Mouse (Mus musculus): ENCODE measurements at regions not wholly inside any gene's neighbourhood (a gene's known extent, or its start where the extent isn't known, plus 50 kb on each side); places are given as distances from the start of the nearest gene placed in this dataset.

- intact Hi-C loops (cut with DNase I) = no loop called here
- no peak for DNase-seq
These were observed 176.6 kb upstream of the Dapk1 start for GRCm38 (mm10) chr13:60425140-60425539.

- no peak for DNase-seq
- intact Hi-C loops (cut with DNase I) = no loop called here
These were observed 176.2 kb upstream of the Dapk1 start for GRCm38 (mm10) chr13:60425556-60425955.

GRCm38 (mm10) chr13:60426192-60426840 lies 175.4 kb upstream of the Dapk1 start:
- intact Hi-C loops (cut with DNase I) = no loop called here
- no peak for DNase-seq

GRCm38 (mm10) chr13:60427077-60427476 lies 174.7 kb upstream of the Dapk1 start:
- intact Hi-C loops (cut with DNase I) = no loop called here
- no peak for DNase-seq

- DNase-seq = no peak
- intact Hi-C loops (cut with DNase I) = no loop called here
These were observed 173.9 kb upstream of the Dapk1 start for GRCm38 (mm10) chr13:60427755-60428385.

GRCm38 (mm10) chr13:60429148-60429547 lies 172.6 kb upstream of the Dapk1 start:
- intact Hi-C loops (cut with DNase I) = no loop called here
- DNase-seq = no peak

GRCm38 (mm10) chr13:60431412-60431811 lies 170.3 kb upstream of the Dapk1 start:
- DNase-seq = no peak
- intact Hi-C loops (cut with DNase I) = no loop called here

GRCm38 (mm10) chr13:60434221-60435210 lies 167.2 kb upstream of the Dapk1 start:
- no peak for DNase-seq
- intact Hi-C loops (cut with DNase I) = no loop called here

GRCm38 (mm10) chr13:60435333-60435732 lies 166.4 kb upstream of the Dapk1 start:
- DNase-seq = no peak
- intact Hi-C loops (cut with DNase I) = no loop called here

GRCm38 (mm10) chr13:60438177-60438576 lies 163.6 kb upstream of the Dapk1 start:
- intact Hi-C loops (cut with DNase I) = no loop called here
- DNase-seq = no peak

- intact Hi-C loops (cut with DNase I) = no loop called here
- no peak for DNase-seq
These were observed 161.2 kb upstream of the Dapk1 start for GRCm38 (mm10) chr13:60440586-60440985.

GRCm38 (mm10) chr13:60445164-60445563 lies 156.6 kb upstream of the Dapk1 start:
- intact Hi-C loops (cut with DNase I) = loop anchor here (5.0 kb wide), 1 partner anchor 268 kb away; the partner anchor contains the start of gene Gas1
- no peak for DNase-seq

- intact Hi-C loops (cut with DNase I) = loop anchor here (5.0 kb wide), 1 partner anchor 270 kb away; the partner anchor contains the start of gene Gas1
- no peak for DNase-seq
These were observed 154.8 kb upstream of the Dapk1 start for GRCm38 (mm10) chr13:60446926-60447325.

GRCm38 (mm10) chr13:60450721-60451506 lies 150.8 kb upstream of the Dapk1 start:
- intact Hi-C loops (cut with DNase I) = no loop called here
- no peak for DNase-seq

- intact Hi-C loops (cut with DNase I) = no loop called here
- no peak for DNase-seq
These were observed 147.8 kb upstream of the Dapk1 start for GRCm38 (mm10) chr13:60453821-60454483.

- intact Hi-C loops (cut with DNase I) = no loop called here
- peak; percentile 45 for DNase-seq
These were observed 146.6 kb upstream of the Dapk1 start for GRCm38 (mm10) chr13:60455033-60455619.

GRCm38 (mm10) chr13:60455863-60456551 lies 145.7 kb upstream of the Dapk1 start:
- intact Hi-C loops (cut with DNase I) = no loop called here
- DNase-seq = no peak

- intact Hi-C loops (cut with DNase I) = no loop called here
- DNase-seq = no peak
These were observed 144.5 kb upstream of the Dapk1 start for GRCm38 (mm10) chr13:60457277-60457676.

GRCm38 (mm10) chr13:60459002-60459401 lies 142.7 kb upstream of the Dapk1 start:
- intact Hi-C loops (cut with DNase I) = no loop called here

More at GRCm38 (mm10) chr13:60459002-60459401, 142.7 kb upstream of the Dapk1 start:
- no peak for DNase-seq
